Mouse (Mus musculus) bone marrow, adult 2 months (tissue): Measurements from ENCODE around the gene Mrpl14.

ENCODE experiments used
- CTCF ChIP-seq: fragments of 200-500 bp; IDR thresholded peaks from 2 replicates; pipeline ENCODE4 v1.5.1; 2011; ENCODE audit warnings: low read length, control low read depth; ENCODE audit not compliant: control insufficient read depth, insufficient read depth
- POLR2A ChIP-seq: fragments of 200-500 bp; IDR thresholded peaks from 2 replicates; pipeline ENCODE4 v1.6.1; 2011; ENCODE audit warnings: low read depth, mild to moderate bottlenecking, control low read depth, low read length, borderline replicate concordance; ENCODE audit not compliant: control insufficient read depth

GRCm38 (mm10) chr17:45667986-45668385 lies 18.1 kb upstream of the Mrpl14 start:
- TF ChIP-seq POLR2A = no peak
- TF ChIP-seq CTCF = no peak
